Mouse (Mus musculus) embryonic facial prominence, embryonic 13.5 days (tissue): ENCODE data around the gene Nek11. TPM values are rescaled to one million over a fixed set of nuclear protein-coding genes. Genes with fewer than 3 reads are reported as not detected.

Source experiments
- ATAC-seq: fragments of 200-750 bp; cut with Nextera tagmentation; 2 replicates; pipeline ENCODE4 v1.8.0; 2017; ENCODE audit warnings: low read depth; ENCODE audit not compliant: insufficient number of reproducible peaks, insufficient read depth, low FRiP score, low TSS enrichment
- H3K27ac ChIP-seq: fragments of 300-500 bp; sonication (generic); 2 replicates; pipeline ENCODE4 v1.5.1; 2015; ENCODE audit warnings: moderate library complexity, mild to moderate bottlenecking, inconsistent platforms
- H3K27me3 ChIP-seq: fragments of 300-500 bp; sonication (generic); 2 replicates; pipeline ENCODE4 v1.6.1; 2015; ENCODE audit warnings: mild to moderate bottlenecking, inconsistent platforms
- H3K36me3 ChIP-seq: fragments of 300-500 bp; sonication (generic); 2 replicates; pipeline ENCODE4 v1.6.1; 2015; ENCODE audit warnings: mild to moderate bottlenecking, inconsistent platforms
- H3K4me1 ChIP-seq: fragments of 300-500 bp; sonication (generic); 2 replicates; pipeline ENCODE4 v1.6.1; 2015; ENCODE audit warnings: inconsistent platforms
- H3K4me2 ChIP-seq: fragments of 300-500 bp; sonication (generic); 2 replicates; pipeline ENCODE4 v1.6.1; 2015; ENCODE audit warnings: moderate library complexity, mild to moderate bottlenecking, inconsistent platforms
- H3K4me3 ChIP-seq: fragments of 300-500 bp; sonication (generic); 2 replicates; pipeline ENCODE4 v1.5.1; 2015; ENCODE audit warnings: mild to moderate bottlenecking, inconsistent platforms
- H3K9ac ChIP-seq: fragments of 300-500 bp; sonication (generic); 2 replicates; pipeline ENCODE4 v1.6.1; 2015; ENCODE audit warnings: mild to moderate bottlenecking, inconsistent platforms
- H3K9me3 ChIP-seq: fragments of 300-500 bp; sonication (generic); 2 replicates; pipeline ENCODE4 v1.6.1; 2016; ENCODE audit warnings: inconsistent platforms
- WGBS: fragments of 180-500 bp; shearing (Covaris S2); methylation state at CpG from one replicate; pipeline ENCODE4 v1.1.7; 2015; ENCODE audit warnings: mixed read lengths; 5-methylcytosine and 5-hydroxymethylcytosine counted together
- polyA plus RNA-seq: library from polyadenylated mRNA; unstranded; fragments of >200 nt; fragmentation: Nextera tagmentation; extraction: Ambion mirVana; gene quantifications from 2 replicates; pipeline ENCODE4 v1.2.1, GENCODE M21; 2015

Nek11 gene
- polyA plus RNA-seq, 1 experiment from 2014 or later = 0.30 TPM

- Histone ChIP-seq H3K27ac (no peak overlapping the region), H3K4me1 (peaks cover 16% of the 10 kb centered on the region; the same call in 1 of the 2 replicates), H3K9ac (no peak overlapping the region), H3K4me3 (no peak overlapping the region), H3K27me3 (no peaks in the 10 kb centered on the region), H3K36me3 (no peaks in the 10 kb centered on the region), H3K4me2 (no peak overlapping the region), H3K9me3 (no peaks in the 10 kb centered on the region)
- WGBS = 95% methylated on average over 1 of the region's 1 CpGs
- ATAC-seq = no peak
Observed at GRCm38 (mm10) chr9:105254076-105254475, 141.2 kb downstream of the Nek11 start.

GRCm38 (mm10) chr9:105252349-105253041 lies 142.8 kb downstream of the Nek11 start:
- H3K9ac ChIP-seq = no peak overlapping the region
- no peaks in the 10 kb centered on the region for H3K9me3 ChIP-seq
- no peaks in the 10 kb centered on the region for H3K27me3 ChIP-seq
- H3K36me3 ChIP-seq = no peaks in the 10 kb centered on the region
- WGBS = 64% methylated on average over 4 of the region's 4 CpGs
- peaks cover 5% of the 10 kb centered on the region; the same call in 1 of the 2 replicates for H3K4me1 ChIP-seq
- no peak for ATAC-seq
- H3K4me2 ChIP-seq = no peak overlapping the region
- H3K4me3 ChIP-seq = no peak overlapping the region
- H3K27ac ChIP-seq = no peak overlapping the region

GRCm38 (mm10) chr9:105251256-105251655 lies 144.1 kb downstream of the Nek11 start:
- 94% methylated on average over 4 of the region's 4 CpGs for WGBS
- Histone ChIP-seq H3K27ac (no peak overlapping the region), H3K4me2 (no peak overlapping the region), H3K9me3 (no peaks in the 10 kb centered on the region), H3K4me3 (no peak overlapping the region), H3K36me3 (no peaks in the 10 kb centered on the region), H3K27me3 (no peaks in the 10 kb centered on the region), H3K9ac (no peak overlapping the region), H3K4me1 (no peaks in the 10 kb centered on the region)
- no peak for ATAC-seq

- H3K9me3 ChIP-seq = no peaks in the 10 kb centered on the region
- H3K4me1 ChIP-seq = no peaks in the 10 kb centered on the region
- no peak for ATAC-seq
- H3K4me2 ChIP-seq = no peak overlapping the region
- H3K27me3 ChIP-seq = no peaks in the 10 kb centered on the region
- H3K27ac ChIP-seq = no peak overlapping the region
- no peaks in the 10 kb centered on the region for H3K36me3 ChIP-seq
- 33% methylated on average over 5 of the region's 5 CpGs for WGBS
- no peak overlapping the region for H3K9ac ChIP-seq
- no peak overlapping the region for H3K4me3 ChIP-seq
Observed at GRCm38 (mm10) chr9:105244024-105244423, 151.3 kb downstream of the Nek11 start.

- H3K36me3 ChIP-seq = no peaks in the 10 kb centered on the region
- no peaks in the 10 kb centered on the region for H3K27me3 ChIP-seq
- H3K4me2 ChIP-seq = no peak overlapping the region
- no peak for ATAC-seq
- no peak overlapping the region for H3K9ac ChIP-seq
- no peak overlapping the region for H3K27ac ChIP-seq
- 53% methylated on average over 4 of the region's 4 CpGs for WGBS
- no peaks in the 10 kb centered on the region for H3K4me1 ChIP-seq
- no peak overlapping the region for H3K4me3 ChIP-seq
- no peaks in the 10 kb centered on the region for H3K9me3 ChIP-seq
Observed at GRCm38 (mm10) chr9:105214434-105214833, 180.9 kb downstream of the Nek11 start.

- ATAC-seq = no peak
- no peaks in the 10 kb centered on the region for H3K27me3 ChIP-seq
- H3K27ac ChIP-seq = no peak overlapping the region
- WGBS = 53% methylated on average over 1 of the region's 1 CpGs
- no peak overlapping the region for H3K4me2 ChIP-seq
- no peaks in the 10 kb centered on the region for H3K36me3 ChIP-seq
- H3K4me1 ChIP-seq = no peaks in the 10 kb centered on the region
- H3K9me3 ChIP-seq = no peaks in the 10 kb centered on the region
- no peak overlapping the region for H3K4me3 ChIP-seq
- H3K9ac ChIP-seq = no peak overlapping the region
Observed at GRCm38 (mm10) chr9:105200305-105200704, 195.0 kb downstream of the Nek11 start.

- no peak for ATAC-seq
- Histone ChIP-seq H3K9ac (no peak overlapping the region), H3K27me3 (no peaks in the 10 kb centered on the region), H3K4me1 (no peaks in the 10 kb centered on the region), H3K27ac (no peak overlapping the region), H3K4me2 (no peak overlapping the region), H3K9me3 (no peaks in the 10 kb centered on the region), H3K4me3 (no peak overlapping the region), H3K36me3 (no peaks in the 10 kb centered on the region)
- 74% methylated on average over 3 of the region's 3 CpGs for WGBS
Observed at GRCm38 (mm10) chr9:105186725-105187124, 208.6 kb downstream of the Nek11 start.

- Histone ChIP-seq H3K4me1 (no peaks in the 10 kb centered on the region), H3K9ac (no peak overlapping the region), H3K36me3 (no peaks in the 10 kb centered on the region), H3K4me3 (no peak overlapping the region), H3K4me2 (no peak overlapping the region), H3K27ac (no peak overlapping the region), H3K27me3 (no peaks in the 10 kb centered on the region), H3K9me3 (no peaks in the 10 kb centered on the region)
- no peak for ATAC-seq
- WGBS = 85% methylated on average over 3 of the region's 3 CpGs
Observed at GRCm38 (mm10) chr9:105182392-105182791, 212.9 kb downstream of the Nek11 start.

- H3K27me3 ChIP-seq = no peaks in the 10 kb centered on the region
- 75% methylated on average over 6 of the region's 6 CpGs for WGBS
Observed at GRCm38 (mm10) chr9:105144992-105145391, 250.3 kb downstream of the Nek11 start, which contains the start of gene 1700080E11Rik. 1700080E11Rik (minus strand) TSS chr9:105145092.

GRCm38 (mm10) chr9:105139204-105139603 lies 256.1 kb downstream of the Nek11 start:
- no peak overlapping the region for H3K4me3 ChIP-seq
- no peak for ATAC-seq
- no peak overlapping the region for H3K4me2 ChIP-seq
- no peaks in the 10 kb centered on the region for H3K4me1 ChIP-seq
- no peaks in the 10 kb centered on the region for H3K27me3 ChIP-seq
- WGBS = 81% methylated on average over 6 of the region's 6 CpGs
- H3K9me3 ChIP-seq = no peaks in the 10 kb centered on the region
- no peak overlapping the region for H3K9ac ChIP-seq
- no peak overlapping the region for H3K27ac ChIP-seq
- no peaks in the 10 kb centered on the region for H3K36me3 ChIP-seq

More at GRCm38 (mm10) chr9:105144992-105145391, 250.3 kb downstream of the Nek11 start, which contains the start of gene 1700080E11Rik:
- no peak within 1 kb of the TSS for H3K4me2 ChIP-seq
- H3K9ac ChIP-seq = no peak within 1 kb of the TSS
- no peaks in the 10 kb centered on the region for H3K9me3 ChIP-seq
- no peaks in the 10 kb centered on the region for H3K36me3 ChIP-seq
- ATAC-seq = no peak
- no peak within 1 kb of the TSS for H3K27ac ChIP-seq
- no peak within 1 kb of the TSS for H3K4me3 ChIP-seq
- no peaks in the 10 kb centered on the region for H3K4me1 ChIP-seq

GRCm38 (mm10) chr9:105136404-105136803 lies 258.9 kb downstream of the Nek11 start:
- no peak for ATAC-seq
- H3K4me2 ChIP-seq = no peak overlapping the region
- H3K27me3 ChIP-seq = no peaks in the 10 kb centered on the region
- H3K4me1 ChIP-seq = no peaks in the 10 kb centered on the region
- no peak overlapping the region for H3K27ac ChIP-seq
- H3K9ac ChIP-seq = no peak overlapping the region
- H3K36me3 ChIP-seq = no peaks in the 10 kb centered on the region
- H3K9me3 ChIP-seq = no peaks in the 10 kb centered on the region
- 33% methylated on average over 1 of the region's 1 CpGs for WGBS
- H3K4me3 ChIP-seq = no peak overlapping the region

GRCm38 (mm10) chr9:105134536-105134935 lies 260.8 kb downstream of the Nek11 start:
- H3K9ac ChIP-seq = no peak overlapping the region
- H3K4me1 ChIP-seq = peaks cover 5% of the 10 kb centered on the region
- no peak overlapping the region for H3K4me3 ChIP-seq
- 0 out of 2 replicates have a peak, but pooled peaks cover 5% of the 10 kb centered on the region for H3K27me3 ChIP-seq
- no peaks in the 10 kb centered on the region for H3K9me3 ChIP-seq
- ATAC-seq = no peak
- no peaks in the 10 kb centered on the region for H3K36me3 ChIP-seq
- H3K4me2 ChIP-seq = no peak overlapping the region
- H3K27ac ChIP-seq = no peak overlapping the region
- 81% methylated on average over 5 of the region's 5 CpGs for WGBS
